Mouse (Mus musculus): Measurements from ENCODE around the gene Lpar3. TPM values are rescaled to one million over a fixed set of nuclear protein-coding genes. Genes with fewer than 3 reads are reported as not detected.

Gene Lpar3
- polyA plus RNA-seq, 1 experiment, result not detected

DNA sequence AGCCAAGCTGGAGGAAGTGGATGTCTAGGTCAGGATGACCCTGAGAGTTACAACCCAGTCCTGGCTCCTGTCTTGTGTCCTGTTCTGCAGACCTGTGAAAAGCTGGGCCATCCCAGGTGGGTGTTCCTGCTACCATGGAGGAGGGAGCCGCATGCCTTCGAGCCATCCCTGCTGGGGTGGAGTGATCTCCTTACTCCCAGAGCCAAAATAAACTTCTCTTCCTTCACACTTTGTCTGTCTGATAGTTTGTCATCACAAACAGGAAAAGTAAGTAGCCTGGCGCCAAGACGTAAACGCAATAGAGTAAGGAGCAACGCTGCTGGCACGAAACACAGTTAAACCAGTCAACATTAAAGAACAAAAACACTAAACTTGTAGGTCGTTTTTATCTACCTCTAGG, 95.5 kb downstream of the Lpar3 start:
- no peak overlapping the region for H3K4me3 ChIP-seq (replicated peaks)
- no peaks in the 10 kb centered on the region for H3K36me3 ChIP-seq (replicated peaks; ENCODE audit: low read length)
- no peak for TF ChIP-seq FLI1 (IDR thresholded peaks at IDR 0.05; ENCODE audit: low read length)
- no peak for TF ChIP-seq GATA1 (IDR thresholded peaks at IDR 0.05; ENCODE audit: borderline replicate concordance, low read length)

DNA sequence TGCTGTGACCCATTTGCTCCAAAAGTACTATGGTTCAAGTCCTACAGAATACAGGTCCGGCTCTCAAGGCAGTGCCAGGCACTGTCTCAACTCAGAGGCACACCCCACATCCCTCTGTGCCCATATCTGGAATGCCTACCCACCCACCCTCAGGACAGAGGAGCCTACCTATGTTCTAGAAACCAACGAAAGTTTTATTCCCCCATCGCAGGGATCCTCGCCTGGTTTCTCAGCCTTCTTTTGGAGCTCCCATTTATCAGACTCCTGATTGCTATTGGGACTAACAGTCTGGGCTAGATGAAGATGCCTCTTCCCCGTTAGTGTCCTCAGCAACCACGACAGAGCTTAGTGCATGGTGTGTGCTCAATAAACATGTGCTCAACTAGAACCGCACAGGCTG, 96.6 kb downstream of the Lpar3 start:
- peaks cover 24% of the 10 kb centered on the region for H3K27me3 ChIP-seq (replicated peaks)
- no peaks in the 10 kb centered on the region for H3K4me1 ChIP-seq
- no peak overlapping the region for H3K4me3 ChIP-seq (replicated peaks)
- no peaks in the 10 kb centered on the region for H3K9me3 ChIP-seq
- H3K36me3 ChIP-seq (replicated peaks; ENCODE audit: low read length), result no peaks in the 10 kb centered on the region
- TF ChIP-seq GATA1 (IDR thresholded peaks at IDR 0.05; ENCODE audit: borderline replicate concordance, low read length) (no peak), FLI1 (IDR thresholded peaks at IDR 0.05; ENCODE audit: low read length) (no peak)

More for the DNA sequence above, 95.5 kb downstream of the Lpar3 start:
- Histone ChIP-seq H3K9me3 (no peaks in the 10 kb centered on the region), H3K4me1 (no peaks in the 10 kb centered on the region), H3K27me3 (replicated peaks) (peaks cover 21% of the 10 kb centered on the region)

GRCm38 (mm10) chr3:146317911-146318310, 97.1 kb downstream of the Lpar3 start:
- H3K36me3 ChIP-seq (replicated peaks; ENCODE audit: low read length), result no peaks in the 10 kb centered on the region
- peaks cover 27% of the 10 kb centered on the region for H3K27me3 ChIP-seq (replicated peaks)
- H3K4me1 ChIP-seq, result no peaks in the 10 kb centered on the region
- no peaks in the 10 kb centered on the region for H3K9me3 ChIP-seq
- no peak overlapping the region for H3K4me3 ChIP-seq (replicated peaks)
- TF ChIP-seq FLI1 (IDR thresholded peaks at IDR 0.05; ENCODE audit: low read length), result no peak
- no peak for TF ChIP-seq GATA1 (IDR thresholded peaks at IDR 0.05; ENCODE audit: borderline replicate concordance, low read length)

DNA sequence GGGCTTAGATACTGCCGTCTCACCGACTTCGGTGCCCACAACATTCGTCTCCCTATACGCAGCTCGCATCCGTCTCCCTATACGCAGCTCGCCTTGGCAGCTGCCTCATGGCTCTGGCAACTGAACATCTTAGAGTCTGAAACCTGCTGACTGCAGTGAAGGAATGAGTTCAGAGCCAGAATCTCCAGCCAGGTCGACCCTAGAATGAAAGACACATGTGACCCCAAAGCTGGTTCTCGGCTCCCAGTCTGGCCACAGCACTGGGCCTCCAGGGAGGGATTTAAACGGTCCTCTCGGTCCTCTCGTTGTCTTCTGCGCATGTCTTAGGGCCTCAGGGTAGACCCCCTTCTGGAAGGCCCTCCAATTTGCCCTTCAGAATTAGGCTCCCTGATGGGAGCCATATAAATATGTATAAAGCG, 97.8 kb downstream of the Lpar3 start:
- no peak overlapping the region for H3K4me3 ChIP-seq (replicated peaks)
- H3K9me3 ChIP-seq, result no peaks in the 10 kb centered on the region
- no peaks in the 10 kb centered on the region for H3K36me3 ChIP-seq (replicated peaks; ENCODE audit: low read length)
- peaks cover 28% of the 10 kb centered on the region for H3K27me3 ChIP-seq (replicated peaks)
- TF ChIP-seq GATA1 (IDR thresholded peaks at IDR 0.05; ENCODE audit: borderline replicate concordance, low read length) (no peak), FLI1 (IDR thresholded peaks at IDR 0.05; ENCODE audit: low read length) (no peak)
- no peaks in the 10 kb centered on the region for H3K4me1 ChIP-seq

DNA sequence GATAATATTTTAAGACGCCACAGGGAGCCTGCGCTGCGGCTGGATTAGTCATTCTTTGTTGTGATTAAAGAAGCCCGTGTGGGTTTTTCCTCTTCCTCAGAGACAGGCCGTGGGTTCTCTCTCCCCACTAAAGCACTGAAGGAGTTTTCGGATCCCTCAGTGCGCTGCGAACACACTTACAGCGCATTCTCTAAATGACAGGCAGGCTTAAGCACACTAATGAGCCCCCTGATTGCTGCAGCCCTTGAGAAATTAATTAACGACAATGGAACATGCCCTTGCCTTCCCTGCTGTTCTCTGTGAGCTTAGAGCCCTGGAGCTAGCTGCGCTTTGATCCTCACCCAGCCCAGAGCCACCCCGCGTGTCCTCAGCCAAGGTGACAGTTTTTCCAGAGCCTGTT, 98.2 kb downstream of the Lpar3 start:
- no peaks in the 10 kb centered on the region for H3K9me3 ChIP-seq
- no peak overlapping the region for H3K4me3 ChIP-seq (replicated peaks)
- peaks cover 28% of the 10 kb centered on the region for H3K27me3 ChIP-seq (replicated peaks)
- TF ChIP-seq GATA1 (IDR thresholded peaks at IDR 0.05; ENCODE audit: borderline replicate concordance, low read length) (no peak), FLI1 (IDR thresholded peaks at IDR 0.05; ENCODE audit: low read length) (no peak)
- no peaks in the 10 kb centered on the region for H3K36me3 ChIP-seq (replicated peaks; ENCODE audit: low read length)
- H3K4me1 ChIP-seq, result no peaks in the 10 kb centered on the region

DNA sequence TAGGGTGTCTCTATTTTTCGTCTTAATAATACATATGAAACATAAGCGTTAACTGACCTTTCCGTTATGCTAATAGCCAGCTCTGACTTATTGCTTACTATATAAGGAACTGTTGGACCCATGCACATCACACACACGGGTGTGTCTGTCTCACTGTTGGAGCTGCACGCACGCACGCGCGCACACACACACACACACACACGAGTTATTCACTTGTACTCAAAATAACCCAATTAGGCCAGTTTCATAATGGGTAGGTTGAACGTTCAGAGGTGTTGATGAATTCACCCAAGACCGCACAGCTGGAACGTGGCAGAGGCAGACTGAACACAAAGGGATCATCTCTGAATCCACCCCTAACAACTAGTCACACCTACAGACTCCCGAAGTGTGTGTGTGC, 98.7 kb downstream of the Lpar3 start:
- Histone ChIP-seq H3K27me3 (replicated peaks) (peaks cover 33% of the 10 kb centered on the region), H3K36me3 (replicated peaks; ENCODE audit: low read length) (no peaks in the 10 kb centered on the region), H3K4me1 (no peaks in the 10 kb centered on the region), H3K9me3 (no peaks in the 10 kb centered on the region), H3K4me3 (replicated peaks) (no peak overlapping the region)
- TF ChIP-seq FLI1 (IDR thresholded peaks at IDR 0.05; ENCODE audit: low read length) (no peak), GATA1 (IDR thresholded peaks at IDR 0.05; ENCODE audit: borderline replicate concordance, low read length) (no peak)

DNA sequence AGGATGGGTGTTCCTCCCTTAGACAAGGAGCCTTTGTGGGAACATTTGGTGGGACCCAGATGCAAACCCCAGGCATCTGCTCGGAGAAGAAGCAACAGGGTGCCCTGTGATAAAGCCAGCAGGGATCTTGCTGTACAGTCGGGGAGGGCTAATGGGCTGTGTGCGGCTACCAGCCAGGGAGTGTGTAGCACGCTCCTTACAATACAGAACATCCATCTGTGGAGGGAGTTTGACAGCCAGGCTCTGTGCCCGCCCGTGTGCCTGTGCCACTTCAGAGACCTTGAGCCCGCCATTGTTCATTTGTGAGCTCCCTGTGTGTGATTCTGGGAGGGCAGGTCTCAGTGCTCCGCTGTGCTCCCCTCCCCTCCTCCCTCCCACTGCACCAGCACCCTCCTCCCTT, 104.2 kb downstream of the Lpar3 start:
- H3K27me3 ChIP-seq (replicated peaks), result peaks cover 34% of the 10 kb centered on the region
- H3K4me3 ChIP-seq (replicated peaks), result no peak overlapping the region
- no peaks in the 10 kb centered on the region for H3K9me3 ChIP-seq
- no peaks in the 10 kb centered on the region for H3K36me3 ChIP-seq (replicated peaks; ENCODE audit: low read length)
- H3K4me1 ChIP-seq, result peaks cover 25% of the 10 kb centered on the region
- TF ChIP-seq FLI1 (IDR thresholded peaks at IDR 0.05; ENCODE audit: low read length) (no peak), GATA1 (IDR thresholded peaks at IDR 0.05; ENCODE audit: borderline replicate concordance, low read length) (no peak)

- Histone ChIP-seq H3K4me3 (replicated peaks) (peak overlapping the region; percentile 56), H3K36me3 (replicated peaks; ENCODE audit: low read length) (no peaks in the 10 kb centered on the region), H3K9me3 (no peaks in the 10 kb centered on the region), H3K27me3 (replicated peaks) (peaks cover 26% of the 10 kb centered on the region), H3K4me1 (peaks cover 34% of the 10 kb centered on the region)
- TF ChIP-seq FLI1 (IDR thresholded peaks at IDR 0.05; ENCODE audit: low read length), result no peak
- TF ChIP-seq GATA1 (IDR thresholded peaks at IDR 0.05; ENCODE audit: borderline replicate concordance, low read length), result no peak
These were observed 106.2 kb downstream of the Lpar3 start for GRCm38 (mm10) chr3:146326743-146327536.

DNA sequence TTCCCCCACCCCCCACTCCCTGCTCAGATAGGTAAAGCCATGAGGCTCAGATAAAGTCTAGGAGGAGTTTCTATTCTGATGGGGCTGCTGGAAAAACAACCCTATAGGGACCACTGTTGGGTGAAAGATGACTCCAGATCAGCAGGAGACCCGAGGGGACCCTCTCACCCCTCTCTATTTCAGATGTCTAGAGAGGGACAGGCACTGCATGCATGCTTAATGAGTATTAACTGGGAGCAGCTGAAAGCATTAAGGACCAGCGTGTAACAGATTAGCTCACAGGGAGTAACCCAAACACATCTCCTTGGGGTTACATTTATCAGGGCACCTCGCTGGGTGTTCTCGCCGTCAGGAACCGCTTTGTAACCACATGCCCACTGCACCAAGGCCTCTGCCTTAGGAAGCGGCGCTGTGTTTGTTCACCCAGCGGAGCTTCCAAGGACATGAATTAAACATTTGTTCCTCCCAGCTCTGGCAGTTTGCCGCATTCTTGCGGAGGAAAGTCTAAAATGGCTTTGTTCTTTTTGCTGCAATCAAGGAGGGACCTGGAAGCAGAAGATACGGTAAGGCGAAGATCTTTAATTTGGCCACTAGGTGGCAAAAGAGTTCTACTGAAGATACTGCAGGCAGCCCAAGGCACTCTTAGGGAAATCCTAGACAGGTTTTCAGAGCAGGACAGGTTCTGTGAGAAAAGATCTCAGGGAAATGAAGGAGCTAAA, 106.9 kb downstream of the Lpar3 start:
- H3K9me3 ChIP-seq, result no peaks in the 10 kb centered on the region
- peak overlapping the region; percentile 87 for H3K4me3 ChIP-seq (replicated peaks)
- H3K4me1 ChIP-seq, result peaks cover 42% of the 10 kb centered on the region
- H3K27me3 ChIP-seq (replicated peaks), result peaks cover 21% of the 10 kb centered on the region
- TF ChIP-seq FLI1 (IDR thresholded peaks at IDR 0.05; ENCODE audit: low read length), result no peak
- TF ChIP-seq GATA1 (IDR thresholded peaks at IDR 0.05; ENCODE audit: borderline replicate concordance, low read length), result no peak
- H3K36me3 ChIP-seq (replicated peaks; ENCODE audit: low read length), result no peaks in the 10 kb centered on the region

- H3K36me3 ChIP-seq (replicated peaks; ENCODE audit: low read length), result no peaks in the 10 kb centered on the region
- peak overlapping the region; percentile 87 for H3K4me3 ChIP-seq (replicated peaks)
- no peaks in the 10 kb centered on the region for H3K9me3 ChIP-seq
- H3K4me1 ChIP-seq, result peaks cover 51% of the 10 kb centered on the region
- H3K27me3 ChIP-seq (replicated peaks), result peaks cover 18% of the 10 kb centered on the region
- no peak for TF ChIP-seq FLI1 (IDR thresholded peaks at IDR 0.05; ENCODE audit: low read length)
- no peak for TF ChIP-seq GATA1 (IDR thresholded peaks at IDR 0.05; ENCODE audit: borderline replicate concordance, low read length)
These were observed 108.0 kb downstream of the Lpar3 start for GRCm38 (mm10) chr3:146328749-146329148.
